Mouse (Mus musculus) gastrocnemius, postnatal 14 days (tissue): ENCODE data around the gene Trim25. TPM values are rescaled to one million over a fixed set of nuclear protein-coding genes. Genes with fewer than 3 reads are reported as not detected.
A peak's percentile ranks its signal among the peaks of the same experiment; 100 is the strongest.

ENCODE experiments used
- DNase-seq: peaks from one replicate; pipeline ENCODE4 v3.0.0; 2021; ENCODE audit warnings: mixed read lengths
- intact Hi-C: fragments of 180-260 bp; cut with DNase I; formaldehyde crosslinking; loops from one replicate; pipeline ENCODE4 v1.15.1; 2025; ENCODE audit warnings: low total_unique reads
- long read RNA-seq, 2 experiments: library from polyadenylated mRNA; stranded (forward); transcript quantifications; one replicate each; pipeline ENCODE4 v2.0.0; 2021
- total RNA-seq, 2 experiments: library from RNA; stranded (reverse); gene quantifications; 2 replicates each; pipeline ENCODE4 v1.2.3; 2021

Gene Trim25
- total RNA-seq, result 10 to 100 TPM; 11.3 to 12.6 TPM
- long read RNA-seq, experiment 1, result 0 reads
- long read RNA-seq, experiment 2, full-length matches to known transcripts, result 1 of 4 reads
- long read RNA-seq, experiment 2, partial matches to known transcripts, result 0 of 4 reads
- long read RNA-seq, experiment 2, other reads (novel, unspliced or antisense), result 3 of 4 reads

- intact Hi-C loops, result no loop called here
- peak; percentile 93 for DNase-seq
Observed at GRCm38 (mm10) chr11:88998974-88999722, at the start of gene Trim25. TSS of gene Trim25 (plus strand) at chr11:88999376.

GRCm38 (mm10) chr11:88949802-88950639 is 49.2 kb upstream of the Trim25 start:
- DNase-seq, result no peak
- intact Hi-C loops, result no loop called here

- intact Hi-C loops, result no loop called here
- DNase-seq, result no peak
Observed at GRCm38 (mm10) chr11:88950640-88951250, 48.4 kb upstream of the Trim25 start.

- no peak for DNase-seq
- intact Hi-C loops, result no loop called here
Observed at GRCm38 (mm10) chr11:88951576-88951975, 47.6 kb upstream of the Trim25 start.

GRCm38 (mm10) chr11:88952117-88952516 is 47.1 kb upstream of the Trim25 start:
- intact Hi-C loops, result no loop called here
- no peak for DNase-seq

GRCm38 (mm10) chr11:88953582-88953981 is 45.6 kb upstream of the Trim25 start:
- intact Hi-C loops, result no loop called here
- DNase-seq, result no peak

GRCm38 (mm10) chr11:88954803-88955202 is 44.4 kb upstream of the Trim25 start:
- intact Hi-C loops, result loop anchor here (5.0 kb wide), 1 partner anchor 108 kb away; no protein-coding TSS in a partner anchor
- DNase-seq, result no peak

- intact Hi-C loops, result loop anchor here (5.0 kb wide), 1 partner anchor 108 kb away; no protein-coding TSS in a partner anchor
- DNase-seq, result peak; percentile 98
Observed at GRCm38 (mm10) chr11:88955217-88955969, 43.8 kb upstream of the Trim25 start, which contains the start of gene Scpep1. TSS of gene Scpep1 (minus strand) at chr11:88955465.

GRCm38 (mm10) chr11:88958851-88959250 is 40.3 kb upstream of the Trim25 start:
- intact Hi-C loops, result loop anchor here (5.0 kb wide), 1 partner anchor 112 kb away; no protein-coding TSS in a partner anchor

GRCm38 (mm10) chr11:88966881-88967361 is 32.3 kb upstream of the Trim25 start, which contains the start of gene Elobl:
TSS of gene Elobl (minus strand) at chr11:88966931.
- DNase-seq, result no peak
- intact Hi-C loops, result no loop called here

More at GRCm38 (mm10) chr11:88958851-88959250, 40.3 kb upstream of the Trim25 start:
- no peak for DNase-seq

- DNase-seq, result no peak
- intact Hi-C loops, result no loop called here
Observed at GRCm38 (mm10) chr11:88970202-88970732, 28.9 kb upstream of the Trim25 start, which contains the start of gene Coil. TSS of gene Coil (plus strand) at chr11:88970252.

GRCm38 (mm10) chr11:88973776-88974701 is 25.1 kb upstream of the Trim25 start:
- peak; percentile 91 for DNase-seq
- intact Hi-C loops, result no loop called here

- intact Hi-C loops, result no loop called here
- DNase-seq, result no peak
Observed at GRCm38 (mm10) chr11:88976320-88976719, 22.9 kb upstream of the Trim25 start.

GRCm38 (mm10) chr11:88977188-88977587 is 22.0 kb upstream of the Trim25 start:
- intact Hi-C loops, result no loop called here
- no peak for DNase-seq

GRCm38 (mm10) chr11:88981337-88981736 is 17.8 kb upstream of the Trim25 start:
- DNase-seq, result no peak
- intact Hi-C loops, result no loop called here

GRCm38 (mm10) chr11:88986616-88987015 is 12.6 kb upstream of the Trim25 start:
- DNase-seq, result no peak
- intact Hi-C loops, result loop anchor here (5.0 kb wide), 1 partner anchor 56 kb away; no protein-coding TSS in a partner anchor

GRCm38 (mm10) chr11:88988956-88989355 is 10.2 kb upstream of the Trim25 start:
- DNase-seq, result no peak
- intact Hi-C loops, result loop anchor here (5.0 kb wide), 1 partner anchor 53 kb away; no protein-coding TSS in a partner anchor
